Mouse (Mus musculus) erythroblast, embryonic 14.5 days (primary cell): ENCODE measurements at regions not wholly inside any gene's neighbourhood (a gene's known extent, or its start where the extent isn't known, plus 50 kb on each side); places are given as distances from the start of the nearest gene placed in this dataset.

Source experiments
- GATA1 ChIP-seq: IDR thresholded peaks from 2 replicates; pipeline ENCODE4 v1.6.1; 2012; ENCODE audit warnings: low read length, inconsistent platforms, mixed read lengths
- TAL1 ChIP-seq: IDR thresholded peaks from 3 replicates; pipeline ENCODE4 v1.6.1; 2012; ENCODE audit warnings: low read length, inconsistent platforms, mixed read lengths

DNA sequence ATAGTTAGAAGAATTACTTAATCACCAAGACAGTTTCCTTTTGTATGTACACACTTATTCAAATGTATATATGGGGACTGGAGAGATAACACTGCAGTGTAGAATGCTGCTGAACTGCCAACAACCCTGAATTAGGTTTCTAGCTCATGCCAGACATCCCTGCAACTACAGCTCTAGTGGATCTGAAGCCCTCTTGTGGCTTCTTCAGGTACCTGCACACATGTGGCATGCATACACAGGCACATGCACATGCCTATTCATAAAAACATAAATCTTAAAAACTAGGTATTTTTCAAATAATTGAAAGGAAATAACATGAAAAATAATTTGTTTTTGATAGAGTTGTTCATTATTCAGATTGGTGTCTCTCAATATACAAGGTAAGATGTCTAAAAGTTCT lies 445.1 kb upstream of the Cited2 start:
- TF ChIP-seq GATA1 (no peak), TAL1 (no peak)
